Comparison of ENCODE assay signal across 32 mouse cellular contexts in genomic region chr6:114362355-114362754, GRCm38 (mm10). TPM values are rescaled to one million over a fixed set of nuclear protein-coding genes. Genes with fewer than 3 reads are reported as not detected.
DNase-seq lines count a peak whose midpoint lies in the region; ATAC-seq and TF ChIP-seq lines count a peak whose summit lies in the region.
"Had no signal": no experiment of that assay in that cellular context is flagged by ENCODE, and none has a peak within 500 bp of the region (broad histone marks: within the 10 kb centered on the region; RNA-seq: fewer than 3 reads in every experiment).

No protein-coding gene starts in this region.

- peak; percentile 4 for DNase-seq in kidney, adult 2 months
- peak; percentile 71 for DNase-seq in 416B (ENCODE audit: low read depth)
- DNase-seq in c-Kit-positive CD71-negative TER-119-negative erythroid progenitor cells, embryonic 14.5 days (ENCODE audit: low read depth), result peak; percentile 20
- DNase-seq in gastrocnemius, adult 8-10 months (ENCODE audit: low spot score in 2 of 2), result no peak
- no peak for DNase-seq in right cerebral cortex, postnatal 36 days (ENCODE audit: low spot score in 2 of 2)
- DNase-seq: adrenal gland, postnatal 25 days; cerebellum, adult 8-10 months; cerebellum, postnatal 36 days; gastrocnemius, postnatal 36 days; kidney, adult 11 months; lung, embryonic 14.5 days; lung, postnatal 4 days; retina, postnatal 1 day; right cerebral cortex, postnatal 14 days; thymus, adult 18-20 months; thymus, postnatal 36 days had no signal

- H3K36me3 ChIP-seq in kidney, adult 2 months (ENCODE audit: control insufficient read depth, insufficient read depth, low read length), result no peaks in the 10 kb centered on the region
- no peaks in the 10 kb centered on the region for H3K36me3 ChIP-seq in kidney, embryonic 15.5 days
- H3K36me3 ChIP-seq: embryonic facial prominence, embryonic 13.5 days; forebrain, embryonic 10.5 days; forebrain, embryonic 15.5 days; limb, embryonic 10.5 days; limb, embryonic 15.5 days; liver, embryonic 15.5 days; midbrain, embryonic 10.5 days; midbrain, embryonic 15.5 days; neural tube, embryonic 15.5 days had no signal

- TF ChIP-seq CTCF in kidney, adult 2 months (conservative IDR thresholded peaks at IDR 0.05; ENCODE audit: insufficient read depth, insufficient read length, low read depth, low read length), result no peak

- H3K4me1 ChIP-seq in kidney, adult 2 months (ENCODE audit: control insufficient read depth, insufficient read depth, low read length), result no peaks in the 10 kb centered on the region
- 0 out of 2 replicates have a peak, but pooled peaks cover 3% of the 10 kb centered on the region for H3K4me1 ChIP-seq in kidney, embryonic 15.5 days
- H3K4me1 ChIP-seq: forebrain, embryonic 10.5 days; forebrain, embryonic 15.5 days; limb, embryonic 10.5 days; limb, embryonic 15.5 days; liver, embryonic 15.5 days; midbrain, embryonic 15.5 days had no signal

- TF ChIP-seq POLR2A in kidney, adult 2 months (IDR thresholded peaks at IDR 0.05; ENCODE audit: low read depth, low read length), result no peak

- no peak overlapping the region for H3K9ac ChIP-seq in kidney, embryonic 15.5 days
- H3K9ac ChIP-seq: embryonic facial prominence, embryonic 13.5 days; forebrain, embryonic 15.5 days; hindbrain, embryonic 14.5 days; limb, embryonic 15.5 days; liver, embryonic 15.5 days; lung, embryonic 14.5 days; midbrain, embryonic 15.5 days; neural tube, embryonic 15.5 days had no signal

- H3K27ac ChIP-seq in kidney, adult 2 months (ENCODE audit: insufficient read depth, low read depth, low read length), result no peak overlapping the region
- no peak overlapping the region for H3K27ac ChIP-seq in kidney, embryonic 15.5 days
- H3K27ac ChIP-seq: embryonic facial prominence, embryonic 13.5 days; forebrain, embryonic 10.5 days; forebrain, embryonic 15.5 days; hindbrain, embryonic 14.5 days; kidney, postnatal 0 days; limb, embryonic 10.5 days; limb, embryonic 15.5 days; liver, embryonic 15.5 days; midbrain, embryonic 10.5 days; midbrain, embryonic 15.5 days; neural tube, embryonic 15.5 days; stomach, postnatal 0 days had no signal

- ATAC-seq in kidney, embryonic 15.5 days (replicated peaks; ENCODE audit: low FRiP score), result no peak
- ATAC-seq in megakaryocyte, adult 5-6 weeks (ENCODE audit: poor library complexity, severe bottlenecking), result peak; percentile 79
- ATAC-seq: CD4-positive, CD25-positive, alpha-beta regulatory T cell, adult 4 months; forebrain, embryonic 15.5 days; inflammation-experienced regulatory T-cells, adult 6 months; midbrain, embryonic 15.5 days had no signal

- no peaks in the 10 kb centered on the region for H3K9me3 ChIP-seq in kidney, embryonic 15.5 days (replicated peaks)
- H3K9me3 ChIP-seq: embryonic facial prominence, embryonic 13.5 days; forebrain, embryonic 10.5 days; forebrain, embryonic 15.5 days; limb, embryonic 10.5 days; limb, embryonic 15.5 days; liver, embryonic 15.5 days; midbrain, embryonic 10.5 days; midbrain, embryonic 15.5 days; neural tube, embryonic 15.5 days had no signal

- H3K4me3 ChIP-seq in kidney, adult 2 months (ENCODE audit: insufficient read depth, low read depth, low read length), result no peak overlapping the region
- H3K4me3 ChIP-seq in kidney, embryonic 15.5 days (replicated peaks), result no peak overlapping the region
- H3K4me3 ChIP-seq: embryonic facial prominence, embryonic 13.5 days; forebrain, embryonic 10.5 days; forebrain, embryonic 15.5 days; limb, embryonic 10.5 days; limb, embryonic 15.5 days; liver, embryonic 15.5 days; midbrain, embryonic 10.5 days; midbrain, embryonic 15.5 days; neural tube, embryonic 15.5 days had no signal

- H3K27me3 ChIP-seq in kidney, adult 2 months (replicated peaks; ENCODE audit: control insufficient read depth, insufficient read depth, low read length), result no peaks in the 10 kb centered on the region
- H3K27me3 ChIP-seq in kidney, embryonic 15.5 days, result no peaks in the 10 kb centered on the region
- H3K27me3 ChIP-seq: forebrain, embryonic 15.5 days; limb, embryonic 15.5 days; liver, embryonic 15.5 days; midbrain, embryonic 15.5 days had no signal

- H3K4me2 ChIP-seq in kidney, embryonic 15.5 days, result no peak overlapping the region
- H3K4me2 ChIP-seq: embryonic facial prominence, embryonic 13.5 days; forebrain, embryonic 15.5 days; hindbrain, embryonic 14.5 days; limb, embryonic 15.5 days; liver, embryonic 15.5 days; lung, embryonic 14.5 days; midbrain, embryonic 15.5 days; neural tube, embryonic 15.5 days had no signal

- WGBS in kidney, adult 2 months, result 56% methylated on average over 4 of the region's 4 CpGs
- 75% methylated on average over 4 of the region's 4 CpGs for WGBS in kidney, embryonic 15.5 days

RNA-seq across cellular contexts. Expression of gene Hrh1, which starts 35.4 kb away (rescaled TPM):
- polyA plus RNA-seq in kidney, adult 2 months (2012; rRNA removed), result 0.23 and 0.34 TPM in 2 replicates
- 0.21 and 0.28 TPM in 2 replicates for polyA plus RNA-seq in kidney, embryonic 15.5 days (2015; fragmentation: Nextera tagmentation; extraction: Ambion mirVana)
- total RNA-seq in megakaryocyte, adult 5-6 weeks (2015), result 0.23 and 0.78 TPM in 2 replicates
- total RNA-seq in megakaryocyte, adult 5-6 weeks (2017), result 1.1 TPM in 1 of 2 replicates, not detected in the other
- total RNA-seq in gastrocnemius, adult 8-10 months (2022), result under 1 TPM; 0.16 to 0.31 (median 0.23) TPM
- polyA plus RNA-seq: CD4-positive, CD25-positive, alpha-beta regulatory T cell, adult 4 months; embryonic facial prominence, embryonic 13.5 days; limb, embryonic 10.5 days; lung, embryonic 14.5 days had no signal

Comparison
In these comparisons a context has a peak if more than half of its experiments do, and no peak if none do; other contexts are left out.
1. DNase-seq: peak in kidney, adult 2 months (single experiment), 416B (single experiment) and c-Kit-positive CD71-negative TER-119-negative erythroid progenitor cells, embryonic 14.5 days (single experiment); none in gastrocnemius, adult 8-10 months (0 of 2) and right cerebral cortex, postnatal 36 days (0 of 2).